12 mouse cellular contexts compared by ENCODE assay signal in genomic region chr1:54003288-54003687, GRCm38 (mm10).
"Had no signal": no experiment of that assay in that cellular context is flagged by ENCODE, and none has a peak within 500 bp of the region (broad histone marks: within the 10 kb centered on the region; RNA-seq: fewer than 3 reads in every experiment).

No protein-coding gene starts in this region.

- H3K4me1 ChIP-seq: kidney, embryonic 15.5 days; limb, embryonic 13.5 days; liver, embryonic 15.5 days; midbrain, embryonic 10.5 days; neural tube, embryonic 12.5 days had no signal

- H3K4me2 ChIP-seq: kidney, embryonic 15.5 days; limb, embryonic 13.5 days; liver, embryonic 15.5 days; neural tube, embryonic 12.5 days had no signal

- DNase-seq: kidney, postnatal 14 days; left cerebral cortex, postnatal 4 days; lung, adult 2 months; lung, postnatal 14 days; midbrain, embryonic 14.5 days; thymus, adult 2 months; thymus, postnatal 25 days had no signal

- H3K27ac ChIP-seq: kidney, embryonic 15.5 days; limb, embryonic 13.5 days; liver, embryonic 15.5 days; midbrain, embryonic 10.5 days; neural tube, embryonic 12.5 days had no signal

- H3K9me3 ChIP-seq: kidney, embryonic 15.5 days; limb, embryonic 13.5 days; liver, embryonic 15.5 days; midbrain, embryonic 10.5 days; neural tube, embryonic 12.5 days had no signal

- H3K4me3 ChIP-seq: kidney, embryonic 15.5 days; limb, embryonic 13.5 days; liver, embryonic 15.5 days; midbrain, embryonic 10.5 days; neural tube, embryonic 12.5 days had no signal

- H3K9ac ChIP-seq: kidney, embryonic 15.5 days; limb, embryonic 13.5 days; liver, embryonic 15.5 days; neural tube, embryonic 12.5 days had no signal

- H3K36me3 ChIP-seq: kidney, embryonic 15.5 days; limb, embryonic 13.5 days; liver, embryonic 15.5 days; midbrain, embryonic 10.5 days; neural tube, embryonic 12.5 days had no signal

- H3K27me3 ChIP-seq: kidney, embryonic 15.5 days; limb, embryonic 13.5 days; liver, embryonic 15.5 days; neural tube, embryonic 12.5 days had no signal
